Mouse (Mus musculus) liver, embryonic 15.5 days (tissue): ENCODE results near the gene Cox7b2. TPM values are rescaled to one million over a fixed set of nuclear protein-coding genes. Genes with fewer than 3 reads are reported as not detected.

Experiments used
- polyA plus RNA-seq: library from polyadenylated mRNA; unstranded; fragments of >200 nt; fragmentation: Nextera tagmentation; extraction: Ambion mirVana; gene quantifications from 2 replicates; pipeline ENCODE4 v1.2.1, GENCODE M21; 2015

Cox7b2 gene
- polyA plus RNA-seq, 1 experiment from 2014 or later = not detected

Other genes starting within 250 kb of the Cox7b2 start
- 0.01 and 0.03 TPM in 2 replicates for gene Gabrb1, start 109.9 kb upstream of the Cox7b2 start, polyA plus RNA-seq
- 0.14 and 0.18 TPM in 2 replicates for gene Gabra4, start 110.1 kb upstream of the Cox7b2 start, polyA plus RNA-seq